Mouse (Mus musculus): ENCODE measurements at regions not wholly inside any gene's neighbourhood (a gene's known extent, or its start where the extent isn't known, plus 50 kb on each side); places are given as distances from the start of the nearest gene placed in this dataset.
A peak's percentile ranks its signal among the peaks of the same experiment; 100 is the strongest.

GRCm38 (mm10) chr7:83056101-83056935 lies 189.2 kb downstream of the Mex3b start:
- Histone ChIP-seq H3K4me1 (peaks cover 20% of the 10 kb centered on the region), H3K36me3 (no peaks in the 10 kb centered on the region), H3K9me3 (replicated peaks) (no peaks in the 10 kb centered on the region), H3K27me3 (no peaks in the 10 kb centered on the region), H3K4me2 (replicated peaks) (no peak overlapping the region), H3K9ac (no peak overlapping the region), H3K4me3 (replicated peaks) (no peak overlapping the region), H3K27ac (replicated peaks) (peak overlapping the region; percentile 60)
- 47% methylated on average over 13 of the region's 13 CpGs for WGBS
- ATAC-seq (ENCODE audit: insufficient number of reproducible peaks, low FRiP score, low TSS enrichment, low read depth): 0 out of 2 replicates have a peak, but pooled peaks have one; percentile 54

- Histone ChIP-seq H3K4me3 (replicated peaks) (no peak overlapping the region), H3K27ac (replicated peaks) (peak overlapping the region; percentile 72; the same call in 1 of the 2 replicates), H3K9me3 (replicated peaks) (no peaks in the 10 kb centered on the region), H3K9ac (no peak overlapping the region), H3K36me3 (no peaks in the 10 kb centered on the region), H3K4me1 (peaks cover 36% of the 10 kb centered on the region), H3K27me3 (no peaks in the 10 kb centered on the region), H3K4me2 (replicated peaks) (no peak overlapping the region)
- WGBS: 30% methylated on average over 3 of the region's 3 CpGs
- ATAC-seq (ENCODE audit: insufficient number of reproducible peaks, low FRiP score, low TSS enrichment, low read depth): no peak
Observed at GRCm38 (mm10) chr7:83060318-83060717, 193.2 kb downstream of the Mex3b start.

GRCm38 (mm10) chr7:83060733-83061132 lies 193.6 kb downstream of the Mex3b start:
- ATAC-seq (ENCODE audit: insufficient number of reproducible peaks, low FRiP score, low TSS enrichment, low read depth): no peak
- H3K4me3 ChIP-seq (replicated peaks): no peak overlapping the region
- no peak overlapping the region for H3K9ac ChIP-seq
- no peaks in the 10 kb centered on the region for H3K27me3 ChIP-seq
- H3K4me2 ChIP-seq (replicated peaks): no peak overlapping the region
- 28% methylated on average over 5 of the region's 5 CpGs for WGBS
- H3K4me1 ChIP-seq: peaks cover 36% of the 10 kb centered on the region
- no peaks in the 10 kb centered on the region for H3K9me3 ChIP-seq (replicated peaks)
- H3K27ac ChIP-seq (replicated peaks): peak overlapping the region; percentile 72
- H3K36me3 ChIP-seq: no peaks in the 10 kb centered on the region

- no peaks in the 10 kb centered on the region for H3K27me3 ChIP-seq
- no peak overlapping the region for H3K4me2 ChIP-seq (replicated peaks)
- H3K4me1 ChIP-seq: peaks cover 32% of the 10 kb centered on the region
- H3K9ac ChIP-seq: no peak overlapping the region
- no peaks in the 10 kb centered on the region for H3K36me3 ChIP-seq
- H3K4me3 ChIP-seq (replicated peaks): no peak overlapping the region
- ATAC-seq (ENCODE audit: insufficient number of reproducible peaks, low FRiP score, low TSS enrichment, low read depth): no peak
- 34% methylated on average over 7 of the region's 7 CpGs for WGBS
- peak overlapping the region; percentile 72 for H3K27ac ChIP-seq (replicated peaks)
- H3K9me3 ChIP-seq (replicated peaks): no peaks in the 10 kb centered on the region
Observed at GRCm38 (mm10) chr7:83061197-83061893, 194.2 kb downstream of the Mex3b start.

GRCm38 (mm10) chr7:83061894-83062477 lies 194.9 kb downstream of the Mex3b start:
- no peak overlapping the region for H3K4me2 ChIP-seq (replicated peaks)
- H3K36me3 ChIP-seq: no peaks in the 10 kb centered on the region
- no peak for ATAC-seq (ENCODE audit: insufficient number of reproducible peaks, low FRiP score, low TSS enrichment, low read depth)
- no peaks in the 10 kb centered on the region for H3K27me3 ChIP-seq
- no peaks in the 10 kb centered on the region for H3K9me3 ChIP-seq (replicated peaks)
- 71% methylated on average over 6 of the region's 6 CpGs for WGBS
- H3K4me1 ChIP-seq: peaks cover 27% of the 10 kb centered on the region
- H3K9ac ChIP-seq: no peak overlapping the region
- H3K27ac ChIP-seq (replicated peaks): peak overlapping the region; percentile 72
- H3K4me3 ChIP-seq (replicated peaks): no peak overlapping the region

- no peak overlapping the region for H3K9ac ChIP-seq
- no peak overlapping the region for H3K4me3 ChIP-seq (replicated peaks)
- WGBS: 69% methylated on average over 3 of the region's 3 CpGs
- no peak overlapping the region for H3K27ac ChIP-seq (replicated peaks)
- ATAC-seq (ENCODE audit: insufficient number of reproducible peaks, low FRiP score, low TSS enrichment, low read depth): no peak
- peaks cover 27% of the 10 kb centered on the region for H3K4me1 ChIP-seq
- no peaks in the 10 kb centered on the region for H3K27me3 ChIP-seq
- H3K9me3 ChIP-seq (replicated peaks): no peaks in the 10 kb centered on the region
- H3K36me3 ChIP-seq: no peaks in the 10 kb centered on the region
- H3K4me2 ChIP-seq (replicated peaks): no peak overlapping the region
Observed at GRCm38 (mm10) chr7:83063559-83063958, 196.4 kb downstream of the Mex3b start.

GRCm38 (mm10) chr7:83065341-83065740 lies 198.2 kb downstream of the Mex3b start:
- no peaks in the 10 kb centered on the region for H3K27me3 ChIP-seq
- no peak overlapping the region for H3K9ac ChIP-seq
- WGBS: 39% methylated on average over 3 of the region's 3 CpGs
- peak; percentile 70 for ATAC-seq (ENCODE audit: insufficient number of reproducible peaks, low FRiP score, low TSS enrichment, low read depth)
- H3K27ac ChIP-seq (replicated peaks): peak overlapping the region; percentile 51
- no peaks in the 10 kb centered on the region for H3K9me3 ChIP-seq (replicated peaks)
- peaks cover 26% of the 10 kb centered on the region for H3K4me1 ChIP-seq
- no peak overlapping the region for H3K4me2 ChIP-seq (replicated peaks)
- no peak overlapping the region for H3K4me3 ChIP-seq (replicated peaks)
- H3K36me3 ChIP-seq: no peaks in the 10 kb centered on the region

- H3K9me3 ChIP-seq (replicated peaks): no peaks in the 10 kb centered on the region
- no peak for ATAC-seq (ENCODE audit: insufficient number of reproducible peaks, low FRiP score, low TSS enrichment, low read depth)
- H3K27ac ChIP-seq (replicated peaks): no peak overlapping the region
- no peaks in the 10 kb centered on the region for H3K36me3 ChIP-seq
- no peaks in the 10 kb centered on the region for H3K27me3 ChIP-seq
- H3K9ac ChIP-seq: no peak overlapping the region
- 74% methylated on average over 15 of the region's 15 CpGs for WGBS
- H3K4me1 ChIP-seq: peaks cover 16% of the 10 kb centered on the region
- no peak overlapping the region for H3K4me2 ChIP-seq (replicated peaks)
- H3K4me3 ChIP-seq (replicated peaks): no peak overlapping the region
Observed at GRCm38 (mm10) chr7:83074399-83074970, 207.4 kb downstream of the Mex3b start.

- no peak for ATAC-seq (ENCODE audit: insufficient number of reproducible peaks, low FRiP score, low TSS enrichment, low read depth)
- Histone ChIP-seq H3K4me3 (replicated peaks) (no peak overlapping the region), H3K36me3 (no peaks in the 10 kb centered on the region), H3K4me2 (replicated peaks) (no peak overlapping the region), H3K9ac (no peak overlapping the region), H3K9me3 (replicated peaks) (no peaks in the 10 kb centered on the region), H3K27me3 (no peaks in the 10 kb centered on the region), H3K4me1 (peaks cover 16% of the 10 kb centered on the region), H3K27ac (replicated peaks) (no peak overlapping the region)
- 70% methylated on average over 4 of the region's 4 CpGs for WGBS
Observed at GRCm38 (mm10) chr7:83075159-83075952, 208.2 kb downstream of the Mex3b start.

- Histone ChIP-seq H3K27me3 (no peaks in the 10 kb centered on the region), H3K36me3 (no peaks in the 10 kb centered on the region), H3K9me3 (replicated peaks) (no peaks in the 10 kb centered on the region), H3K9ac (no peak overlapping the region), H3K27ac (replicated peaks) (no peak overlapping the region), H3K4me1 (peaks cover 14% of the 10 kb centered on the region), H3K4me3 (replicated peaks) (no peak overlapping the region), H3K4me2 (replicated peaks) (no peak overlapping the region)
- no peak for ATAC-seq (ENCODE audit: insufficient number of reproducible peaks, low FRiP score, low TSS enrichment, low read depth)
- 34% methylated on average over 11 of the region's 11 CpGs for WGBS
Observed at GRCm38 (mm10) chr7:83077035-83077918, 210.1 kb downstream of the Mex3b start.

Data from embryonic facial prominence, embryonic 15.5 days (tissue).